8 mouse cellular contexts compared by ENCODE assay signal in the genomic region with DNA sequence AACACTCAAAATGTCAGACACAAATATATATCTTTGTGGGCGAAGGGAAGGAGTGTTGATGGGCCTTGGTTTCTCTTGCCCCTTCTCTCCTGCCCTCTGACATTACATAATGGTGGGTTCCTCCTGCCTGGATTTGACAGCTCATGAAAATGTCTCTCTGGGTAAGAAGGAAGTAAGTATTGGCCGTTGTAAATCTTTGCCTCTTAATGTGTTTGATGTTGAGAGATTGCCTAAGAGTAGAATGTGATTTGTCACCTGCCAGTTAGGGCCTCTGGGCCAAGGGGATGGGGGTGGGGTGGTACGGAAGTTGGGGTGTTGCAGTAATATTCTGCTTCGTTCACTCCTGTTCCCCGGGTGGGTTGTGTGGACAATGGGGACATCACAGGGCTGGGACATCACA. TPM values are rescaled to one million over a fixed set of nuclear protein-coding genes. Genes with fewer than 3 reads are reported as not detected.
DNase-seq lines count a peak whose midpoint lies in the region; ATAC-seq and TF ChIP-seq lines count a peak whose summit lies in the region.

No protein-coding gene starts in this region.

- H3K79me2 ChIP-seq in C2C12 (ENCODE audit: control insufficient read depth, insufficient read depth): peaks cover 5% of the 10 kb centered on the region

- TF ChIP-seq CTCF in C2C12 (IDR thresholded peaks at IDR 0.05; ENCODE audit: control insufficient read depth, insufficient read depth, insufficient read length): no peak

- peak; percentile 50 for DNase-seq in cerebellum, adult 9-10 months
- DNase-seq in cerebellum, adult 11 months: no peak
- no peak for DNase-seq in forebrain, embryonic 10.5 days (ENCODE audit: extremely low spot score, low spot score)
- no peak for DNase-seq in right cerebral cortex, adult 18-20 months
- no peak for DNase-seq in ovary, postnatal 10 days (ENCODE audit: low spot score)

- H3K4me2 ChIP-seq in limb, embryonic 12.5 days: peak overlapping the region; percentile 67
- H3K4me2 ChIP-seq in midbrain, embryonic 13.5 days (replicated peaks): peak overlapping the region; percentile 70

- H3K36me3 ChIP-seq in C2C12 (ENCODE audit: control insufficient read depth, insufficient read depth): no peaks in the 10 kb centered on the region
- no peaks in the 10 kb centered on the region for H3K36me3 ChIP-seq in forebrain, embryonic 10.5 days (replicated peaks)
- H3K36me3 ChIP-seq in limb, embryonic 12.5 days: no peaks in the 10 kb centered on the region
- H3K36me3 ChIP-seq in midbrain, embryonic 13.5 days: no peaks in the 10 kb centered on the region

- peaks cover 9% of the 10 kb centered on the region for H3K4me1 ChIP-seq in forebrain, embryonic 10.5 days
- H3K4me1 ChIP-seq in limb, embryonic 12.5 days (replicated peaks): peaks cover 10% of the 10 kb centered on the region
- H3K4me1 ChIP-seq in midbrain, embryonic 13.5 days (replicated peaks): peaks cover 26% of the 10 kb centered on the region

- H3K79me3 ChIP-seq in C2C12 (ENCODE audit: low read depth): no peaks in the 10 kb centered on the region

- peak overlapping the region; percentile 52 for H3K4me3 ChIP-seq in C2C12 (ENCODE audit: insufficient read depth, poor library complexity, severe bottlenecking)
- H3K4me3 ChIP-seq in forebrain, embryonic 10.5 days: peak overlapping the region; percentile 86
- H3K4me3 ChIP-seq in limb, embryonic 12.5 days (replicated peaks): peak overlapping the region; percentile 64
- H3K4me3 ChIP-seq in midbrain, embryonic 13.5 days (replicated peaks): peak overlapping the region; percentile 95

- no peaks in the 10 kb centered on the region for H3K27me3 ChIP-seq in C2C12 (ENCODE audit: control insufficient read depth, insufficient read depth, insufficient read length)
- H3K27me3 ChIP-seq in forebrain, embryonic 10.5 days (ENCODE audit: poor library complexity, severe bottlenecking): peaks cover 11% of the 10 kb centered on the region
- no peaks in the 10 kb centered on the region for H3K27me3 ChIP-seq in limb, embryonic 12.5 days
- H3K27me3 ChIP-seq in midbrain, embryonic 13.5 days: no peaks in the 10 kb centered on the region

- H3ac ChIP-seq in C2C12 (ENCODE audit: control insufficient read depth, insufficient read length, low read depth): no peak overlapping the region

- ATAC-seq in limb, embryonic 12.5 days (ENCODE audit: insufficient number of reproducible peaks, insufficient read depth, low FRiP score, low TSS enrichment, low read depth): no peak
- ATAC-seq in midbrain, embryonic 13.5 days: no peak

- peak overlapping the region; percentile 72 for H3K9ac ChIP-seq in limb, embryonic 12.5 days (replicated peaks)
- H3K9ac ChIP-seq in midbrain, embryonic 13.5 days (replicated peaks): peak overlapping the region; percentile 98

- H3K27ac ChIP-seq in forebrain, embryonic 10.5 days: no peak overlapping the region
- H3K27ac ChIP-seq in limb, embryonic 12.5 days: no peak overlapping the region
- H3K27ac ChIP-seq in midbrain, embryonic 13.5 days: peak overlapping the region; percentile 77; the same call in 1 of the 2 replicates

- no peaks in the 10 kb centered on the region for H3K9me3 ChIP-seq in forebrain, embryonic 10.5 days
- H3K9me3 ChIP-seq in limb, embryonic 12.5 days: no peaks in the 10 kb centered on the region
- H3K9me3 ChIP-seq in midbrain, embryonic 13.5 days: no peaks in the 10 kb centered on the region

- 80% methylated on average over 5 of the region's 5 CpGs for WGBS in forebrain, embryonic 10.5 days
- WGBS in limb, embryonic 12.5 days: 21% methylated on average over 5 of the region's 5 CpGs
- 78% methylated on average over 5 of the region's 5 CpGs for WGBS in midbrain, embryonic 13.5 days

TF ChIP-seq in C2C12, 6 proteins besides CTCF, POLR2A, EP300 and RAD21:
- TF ChIP-seq MYOD1 (IDR thresholded peaks at IDR 0.05; ENCODE audit: control insufficient read depth, insufficient read length, low read depth) (no peak), USF1 (IDR thresholded peaks at IDR 0.05; ENCODE audit: low read depth) (no peak), FOSL1 (IDR thresholded peaks at IDR 0.05; ENCODE audit: insufficient read depth, low read length, poor library complexity, severe bottlenecking) (no peak), MYOG (IDR thresholded peaks at IDR 0.05; ENCODE audit: control insufficient read depth, extremely low read depth, insufficient read length) (no peak), MAX (IDR thresholded peaks at IDR 0.05) (no peak), CEBPB (IDR thresholded peaks at IDR 0.05; ENCODE audit: low read depth) (no peak)
TF ChIP-seq in C2C12: peak in this region for 0.

RNA-seq across cellular contexts. Expression of a gene that starts 1.0 kb away (rescaled TPM):
- polyA plus RNA-seq in C2C12 (2012; fragmentation: generic; extraction: Trizol): 2.4 TPM
- polyA plus RNA-seq in forebrain, embryonic 10.5 days (2016; fragmentation: Nextera tagmentation; extraction: Ambion mirVana): 9.7 and 10.1 TPM in 2 replicates
- polyA plus RNA-seq in limb, embryonic 12.5 days (2016; fragmentation: Nextera tagmentation; extraction: Ambion mirVana): 16.2 and 18.6 TPM in 2 replicates
- polyA plus RNA-seq in midbrain, embryonic 13.5 days (2015; fragmentation: Nextera tagmentation; extraction: Ambion mirVana): 52.0 and 55.1 TPM in 2 replicates
